Mouse (Mus musculus) heart, embryonic 12.5 days (tissue): ENCODE results near the gene Tinagl1. TPM values are rescaled to one million over a fixed set of nuclear protein-coding genes. Genes with fewer than 3 reads are reported as not detected.

Source experiments
- ATAC-seq: fragments of 200-750 bp; cut with Nextera tagmentation; 2 replicates; pipeline ENCODE4 v1.8.0; 2017; ENCODE audit warnings: moderate TSS enrichment, moderate library complexity; ENCODE audit not compliant: insufficient number of reproducible peaks, low FRiP score
- H3K27ac ChIP-seq: fragments of 300-500 bp; sonication (generic); 2 replicates; pipeline ENCODE4 v1.5.1; 2016; ENCODE audit warnings: mild to moderate bottlenecking, moderate library complexity; ENCODE audit not compliant: poor library complexity, severe bottlenecking
- H3K27me3 ChIP-seq: fragments of 300-500 bp; sonication (generic); replicated peaks from 2 replicates; pipeline ENCODE4 v1.6.1; 2016; ENCODE audit warnings: mild to moderate bottlenecking, moderate library complexity
- H3K36me3 ChIP-seq: fragments of 300-500 bp; sonication (generic); 2 replicates; pipeline ENCODE4 v1.6.1; 2016; ENCODE audit warnings: mild to moderate bottlenecking, moderate library complexity
- H3K4me1 ChIP-seq: fragments of 300-500 bp; sonication (generic); replicated peaks from 2 replicates; pipeline ENCODE4 v1.6.1; 2016; ENCODE audit warnings: mild to moderate bottlenecking
- H3K4me2 ChIP-seq: fragments of 300-500 bp; sonication (generic); 2 replicates; pipeline ENCODE4 v1.6.1; 2016; ENCODE audit warnings: mild to moderate bottlenecking, moderate library complexity
- H3K4me3 ChIP-seq: fragments of 300-500 bp; sonication (generic); 2 replicates; pipeline ENCODE4 v1.5.1; 2016; ENCODE audit warnings: mild to moderate bottlenecking
- H3K9ac ChIP-seq: fragments of 300-500 bp; sonication (generic); 2 replicates; pipeline ENCODE4 v1.6.1; 2016; ENCODE audit warnings: mild to moderate bottlenecking, moderate library complexity
- H3K9me3 ChIP-seq: fragments of 300-500 bp; sonication (generic); replicated peaks from 2 replicates; pipeline ENCODE4 v1.6.1; 2016; ENCODE audit warnings: mild to moderate bottlenecking, moderate library complexity
- WGBS: fragments of 180-500 bp; shearing (Covaris S2); methylation state at CpG from one replicate; pipeline ENCODE4 v1.1.7; 2016; 5-methylcytosine and 5-hydroxymethylcytosine counted together
- polyA plus RNA-seq: library from polyadenylated mRNA; unstranded; fragments of >200 nt; fragmentation: Nextera tagmentation; extraction: Ambion mirVana; gene quantifications from 2 replicates; pipeline ENCODE4 v1.2.1, GENCODE M21; 2016

The Tinagl1 gene
- polyA plus RNA-seq: 46.6 and 49.8 TPM in 2 replicates

GRCm38 (mm10) chr4:130175072-130175711 lies at the start of gene Tinagl1:
Gene Tinagl1, minus strand, starts transcription at chr4:130175122.
- H3K9me3 ChIP-seq: no peaks in the 10 kb centered on the region
- 0 out of 2 replicates have a peak, but pooled peaks cover 3% of the 10 kb centered on the region for H3K36me3 ChIP-seq
- H3K4me2 ChIP-seq: peak within 1 kb of the TSS; percentile 77
- peak; percentile 12; the same call in 1 of the 2 replicates for ATAC-seq
- H3K27ac ChIP-seq: peak within 1 kb of the TSS; percentile 41; the same call in 1 of the 2 replicates
- H3K4me1 ChIP-seq: peaks cover 74% of the 10 kb centered on the region
- peak within 1 kb of the TSS; percentile 71 for H3K9ac ChIP-seq
- peak within 1 kb of the TSS; percentile 48 for H3K4me3 ChIP-seq
- 1% methylated on average over 14 of the region's 14 CpGs for WGBS
- peaks cover 5% of the 10 kb centered on the region; the same call in 1 of the 2 replicates for H3K27me3 ChIP-seq

- no peak overlapping the region for H3K9ac ChIP-seq
- no peak overlapping the region for H3K4me2 ChIP-seq
- ATAC-seq: no peak
- H3K27me3 ChIP-seq: peaks cover 4% of the 10 kb centered on the region; the same call in 1 of the 2 replicates
- H3K4me3 ChIP-seq: no peak overlapping the region
- H3K4me1 ChIP-seq: no peaks in the 10 kb centered on the region
- H3K27ac ChIP-seq: no peak overlapping the region
- no peaks in the 10 kb centered on the region for H3K9me3 ChIP-seq
- H3K36me3 ChIP-seq: no peaks in the 10 kb centered on the region
These were observed 49.1 kb upstream of the Tinagl1 start for GRCm38 (mm10) chr4:130224071-130224470.

- no peak within 1 kb of the TSS for H3K4me3 ChIP-seq
- H3K9me3 ChIP-seq: no peaks in the 10 kb centered on the region
- H3K36me3 ChIP-seq: no peaks in the 10 kb centered on the region
- peaks cover 4% of the 10 kb centered on the region; the same call in 1 of the 2 replicates for H3K27me3 ChIP-seq
- no peak for ATAC-seq
- no peak within 1 kb of the TSS for H3K9ac ChIP-seq
- H3K4me1 ChIP-seq: no peaks in the 10 kb centered on the region
- no peak within 1 kb of the TSS for H3K27ac ChIP-seq
- no peak within 1 kb of the TSS for H3K4me2 ChIP-seq
- WGBS: 61% methylated on average over 4 of the region's 4 CpGs
These were observed 47.3 kb upstream of the Tinagl1 start, which contains the start of gene Gm853 for GRCm38 (mm10) chr4:130222179-130222578. Gene Gm853, minus strand, starts transcription at chr4:130222401.

- ATAC-seq: no peak
- WGBS: 79% methylated on average over 9 of the region's 9 CpGs
- no peak overlapping the region for H3K4me2 ChIP-seq
- H3K4me1 ChIP-seq: no peaks in the 10 kb centered on the region
- H3K4me3 ChIP-seq: no peak overlapping the region
- H3K27ac ChIP-seq: no peak overlapping the region
- peaks cover 4% of the 10 kb centered on the region; the same call in 1 of the 2 replicates for H3K27me3 ChIP-seq
- no peaks in the 10 kb centered on the region for H3K36me3 ChIP-seq
- H3K9ac ChIP-seq: no peak overlapping the region
- no peaks in the 10 kb centered on the region for H3K9me3 ChIP-seq
These were observed 45.3 kb upstream of the Tinagl1 start for GRCm38 (mm10) chr4:130220176-130220575.

- no peaks in the 10 kb centered on the region for H3K4me1 ChIP-seq
- H3K27me3 ChIP-seq: peaks cover 7% of the 10 kb centered on the region; the same call in 1 of the 2 replicates
- ATAC-seq: no peak
- H3K27ac ChIP-seq: no peak overlapping the region
- no peaks in the 10 kb centered on the region for H3K36me3 ChIP-seq
- WGBS: 81% methylated on average over 8 of the region's 8 CpGs
- no peak overlapping the region for H3K9ac ChIP-seq
- no peaks in the 10 kb centered on the region for H3K9me3 ChIP-seq
- no peak overlapping the region for H3K4me3 ChIP-seq
- no peak overlapping the region for H3K4me2 ChIP-seq
These were observed 40.5 kb upstream of the Tinagl1 start for GRCm38 (mm10) chr4:130215392-130215791.

- 64% methylated on average over 10 of the region's 10 CpGs for WGBS
- Histone ChIP-seq H3K27me3 (peaks cover 3% of the 10 kb centered on the region; the same call in 1 of the 2 replicates), H3K4me3 (no peak overlapping the region), H3K9me3 (no peaks in the 10 kb centered on the region), H3K36me3 (no peaks in the 10 kb centered on the region), H3K9ac (no peak overlapping the region), H3K27ac (no peak overlapping the region), H3K4me2 (no peak overlapping the region), H3K4me1 (no peaks in the 10 kb centered on the region)
- peak; percentile 63; the same call in 1 of the 2 replicates for ATAC-seq
These were observed 38.9 kb upstream of the Tinagl1 start for GRCm38 (mm10) chr4:130213857-130214256.

GRCm38 (mm10) chr4:130213197-130213596 lies 38.3 kb upstream of the Tinagl1 start:
- no peaks in the 10 kb centered on the region for H3K36me3 ChIP-seq
- peaks cover 3% of the 10 kb centered on the region; the same call in 1 of the 2 replicates for H3K27me3 ChIP-seq
- no peak overlapping the region for H3K27ac ChIP-seq
- peaks cover 3% of the 10 kb centered on the region; the same call in 1 of the 2 replicates for H3K9me3 ChIP-seq
- no peak overlapping the region for H3K9ac ChIP-seq
- ATAC-seq: no peak
- H3K4me1 ChIP-seq: no peaks in the 10 kb centered on the region
- 78% methylated on average over 4 of the region's 4 CpGs for WGBS
- no peak overlapping the region for H3K4me2 ChIP-seq
- H3K4me3 ChIP-seq: no peak overlapping the region

GRCm38 (mm10) chr4:130212421-130212820 lies 37.5 kb upstream of the Tinagl1 start:
- peak; percentile 62 for ATAC-seq
- H3K4me3 ChIP-seq: no peak overlapping the region
- peaks cover 8% of the 10 kb centered on the region; the same call in 1 of the 2 replicates for H3K9me3 ChIP-seq
- H3K4me2 ChIP-seq: no peak overlapping the region
- no peak overlapping the region for H3K27ac ChIP-seq
- no peaks in the 10 kb centered on the region for H3K36me3 ChIP-seq
- WGBS: 72% methylated on average over 7 of the region's 7 CpGs
- H3K27me3 ChIP-seq: peaks cover 3% of the 10 kb centered on the region; the same call in 1 of the 2 replicates
- H3K4me1 ChIP-seq: no peaks in the 10 kb centered on the region
- H3K9ac ChIP-seq: no peak overlapping the region

- Histone ChIP-seq H3K27me3 (peaks cover 3% of the 10 kb centered on the region; the same call in 1 of the 2 replicates), H3K4me3 (no peak overlapping the region), H3K9ac (no peak overlapping the region), H3K4me1 (no peaks in the 10 kb centered on the region), H3K27ac (no peak overlapping the region), H3K9me3 (peaks cover 8% of the 10 kb centered on the region; the same call in 1 of the 2 replicates), H3K36me3 (no peaks in the 10 kb centered on the region), H3K4me2 (no peak overlapping the region)
- WGBS: 81% methylated on average over 2 of the region's 2 CpGs
- no peak for ATAC-seq
These were observed 36.9 kb upstream of the Tinagl1 start for GRCm38 (mm10) chr4:130211870-130212269.

- 14% methylated on average over 35 of the region's 35 CpGs for WGBS
- Histone ChIP-seq H3K4me3 (peak overlapping the region; percentile 42), H3K27me3 (peaks cover 56% of the 10 kb centered on the region), H3K4me2 (peak overlapping the region; percentile 70), H3K27ac (no peak overlapping the region), H3K9ac (peak overlapping the region; percentile 40), H3K4me1 (no peaks in the 10 kb centered on the region), H3K9me3 (peaks cover under 1% of the 10 kb centered on the region; the same call in 1 of the 2 replicates), H3K36me3 (no peaks in the 10 kb centered on the region)
- peak; percentile 64 for ATAC-seq
These were observed 24.1 kb upstream of the Tinagl1 start for GRCm38 (mm10) chr4:130198694-130199670.

GRCm38 (mm10) chr4:130196542-130196941 lies 21.6 kb upstream of the Tinagl1 start:
- ATAC-seq: no peak
- 57% methylated on average over 8 of the region's 8 CpGs for WGBS
- no peak overlapping the region for H3K27ac ChIP-seq

More at GRCm38 (mm10) chr4:130196542-130196941, 21.6 kb upstream of the Tinagl1 start:
- H3K4me2 ChIP-seq: no peak overlapping the region
- no peaks in the 10 kb centered on the region for H3K36me3 ChIP-seq
- no peaks in the 10 kb centered on the region for H3K9me3 ChIP-seq
- H3K27me3 ChIP-seq: peaks cover 67% of the 10 kb centered on the region
- no peak overlapping the region for H3K4me3 ChIP-seq
- H3K9ac ChIP-seq: no peak overlapping the region
- no peaks in the 10 kb centered on the region for H3K4me1 ChIP-seq
